Comparison of ENCODE assay signal across 15 mouse cellular contexts in the genomic region with DNA sequence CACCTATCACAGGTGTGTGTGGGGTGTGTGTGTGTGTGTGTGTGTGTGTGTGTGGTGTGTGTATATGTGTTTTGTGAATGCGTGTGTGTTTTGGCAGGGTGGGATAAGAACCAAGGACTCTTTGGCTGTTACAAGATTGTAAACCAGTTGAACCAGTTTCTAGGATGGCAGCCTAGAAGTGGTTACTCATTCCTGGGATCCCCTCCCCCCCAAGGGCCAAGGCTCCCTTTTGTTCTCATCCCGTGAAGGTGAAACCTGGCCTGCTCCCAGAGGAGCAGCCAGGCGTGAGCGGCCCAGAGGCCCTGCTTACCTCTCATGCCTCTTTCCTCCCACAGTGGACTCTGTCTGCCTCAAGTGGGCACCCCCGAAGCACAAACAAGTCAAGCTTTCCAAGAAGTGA. TPM values are rescaled to one million over a fixed set of nuclear protein-coding genes. Genes with fewer than 3 reads are reported as not detected.
DNase-seq lines count a peak whose midpoint lies in the region; ATAC-seq and TF ChIP-seq lines count a peak whose summit lies in the region.
"Had no signal": no experiment of that assay in that cellular context is flagged by ENCODE, and none has a peak within 500 bp of the region (broad histone marks: within the 10 kb centered on the region; RNA-seq: fewer than 3 reads in every experiment).

No protein-coding gene starts in this region.

- no peak for TF ChIP-seq POLR2A in thymus, adult 2 months (IDR thresholded peaks at IDR 0.05; ENCODE audit: control insufficient read depth, extremely low read depth, insufficient read depth, low read length, poor library complexity)

- ATAC-seq in lung, embryonic 16.5 days (ENCODE audit: low read depth): peak; percentile 88
- ATAC-seq: forebrain, embryonic 15.5 days had no signal

- H3K36me3 ChIP-seq in lung, embryonic 16.5 days (ENCODE audit: control insufficient read depth, insufficient read depth, low read length): peaks cover 12% of the 10 kb centered on the region
- peaks cover 18% of the 10 kb centered on the region for H3K36me3 ChIP-seq in thymus, adult 2 months (ENCODE audit: control insufficient read depth, insufficient read depth, low read length)

- H3K27ac ChIP-seq in lung, embryonic 16.5 days (ENCODE audit: low read length): peak overlapping the region; percentile 94
- H3K27ac ChIP-seq in thymus, adult 2 months (ENCODE audit: control insufficient read depth, insufficient read depth, low read length): no peak overlapping the region
- H3K27ac ChIP-seq: forebrain, embryonic 15.5 days; limb, embryonic 13.5 days had no signal

- no peak overlapping the region for H3K9ac ChIP-seq in lung, embryonic 16.5 days (ENCODE audit: low read length)
- H3K9ac ChIP-seq: forebrain, embryonic 15.5 days; limb, embryonic 13.5 days had no signal

- no peak overlapping the region for H3K4me3 ChIP-seq in lung, embryonic 16.5 days (ENCODE audit: low read length)
- H3K4me3 ChIP-seq in thymus, adult 2 months (ENCODE audit: control insufficient read depth, insufficient read depth, low read length): no peak overlapping the region
- H3K4me3 ChIP-seq: forebrain, embryonic 15.5 days; limb, embryonic 13.5 days had no signal

- peak overlapping the region; percentile 42; the same call in 1 of the 2 replicates for H3K4me2 ChIP-seq in lung, embryonic 16.5 days (ENCODE audit: low read depth, low read length)
- H3K4me2 ChIP-seq: forebrain, embryonic 15.5 days; limb, embryonic 13.5 days had no signal

- H3K27me3 ChIP-seq in lung, embryonic 16.5 days (ENCODE audit: control insufficient read depth, insufficient read depth, low read depth, low read length): no peaks in the 10 kb centered on the region
- no peaks in the 10 kb centered on the region for H3K27me3 ChIP-seq in thymus, adult 2 months (ENCODE audit: control insufficient read depth, insufficient read depth, low read length)

- peaks cover 26% of the 10 kb centered on the region for H3K4me1 ChIP-seq in lung, embryonic 16.5 days (replicated peaks; ENCODE audit: control insufficient read depth, insufficient read depth, low read length)
- H3K4me1 ChIP-seq in thymus, adult 2 months (replicated peaks; ENCODE audit: control insufficient read depth, insufficient read depth, low read length): 0 out of 2 replicates have a peak, but pooled peaks cover 3% of the 10 kb centered on the region
- H3K4me1 ChIP-seq: forebrain, embryonic 15.5 days had no signal

- no peak for TF ChIP-seq CTCF in thymus, adult 2 months (IDR thresholded peaks at IDR 0.05; ENCODE audit: borderline replicate concordance, control insufficient read depth, extremely low read depth, insufficient read depth, low read length, poor library complexity)

- H3K9me3 ChIP-seq in lung, embryonic 16.5 days (ENCODE audit: control insufficient read depth, low read length): no peaks in the 10 kb centered on the region
- H3K9me3 ChIP-seq: forebrain, embryonic 15.5 days; limb, embryonic 13.5 days had no signal

- DNase-seq in urinary bladder, postnatal 14 days (ENCODE audit: low spot score): peak; percentile 80
- DNase-seq in urinary bladder, postnatal 36 days (ENCODE audit: low spot score in 2 of 2): no peak
- DNase-seq in kidney, adult 9 months: peak; percentile 96
- no peak for DNase-seq in gastrocnemius, postnatal 10 days
- no peak for DNase-seq in retina, embryonic 14.5 days (ENCODE audit: low spot score)
- DNase-seq in thymus, adult 2 months: no peak
- no peak for DNase-seq in adrenal gland, postnatal 36 days
- DNase-seq: cerebellum, adult 9-11 months; right cerebral cortex, postnatal 25 days; thymus, postnatal 4 days had no signal

- WGBS in lung, embryonic 16.5 days: 62% methylated on average over 5 of the region's 5 CpGs
- WGBS in thymus, adult 2 months: 98% methylated on average over 5 of the region's 5 CpGs

RNA-seq across cellular contexts. Expression of a gene that starts 4.7 kb away (rescaled TPM):
- 101 and 108 TPM in 2 replicates for polyA plus RNA-seq in lung, embryonic 16.5 days (2015; fragmentation: Nextera tagmentation; extraction: Ambion mirVana)
- total RNA-seq in gastrocnemius, postnatal 10 days (2021): not detected
- 5.4 and 6.9 TPM in 2 replicates for polyA plus RNA-seq in thymus, adult 2 months (2012; rRNA removed)
- not detected for total RNA-seq in adrenal gland, postnatal 36 days (2021)
- total RNA-seq: gastrocnemius, postnatal 4 days; hematopoietic stem cell, adult 5-6 weeks had no signal

RNA-seq across cellular contexts. Expression of a gene that starts 12.9 kb away (rescaled TPM):
- 37.2 and 38.9 TPM in 2 replicates for polyA plus RNA-seq in lung, embryonic 16.5 days (2015; fragmentation: Nextera tagmentation; extraction: Ambion mirVana)
- 10 to 100 TPM; 12.9 to 16.7 TPM for total RNA-seq in gastrocnemius, postnatal 10 days (2021)
- polyA plus RNA-seq in thymus, adult 2 months (2012; rRNA removed): 25.5 and 29.4 TPM in 2 replicates
- total RNA-seq in adrenal gland, postnatal 36 days (2021): 10 to 100 TPM; 25.9 to 27.9 TPM

RNA-seq across cellular contexts. Expression of a gene that starts 21.3 kb away (rescaled TPM):
- 12.3 and 12.4 TPM in 2 replicates for polyA plus RNA-seq in lung, embryonic 16.5 days (2015; fragmentation: Nextera tagmentation; extraction: Ambion mirVana)
- total RNA-seq in gastrocnemius, postnatal 10 days (2021): 1 to 10 TPM; 6.6 to 7.9 TPM
- 10.3 and 15.8 TPM in 2 replicates for polyA plus RNA-seq in thymus, adult 2 months (2012; rRNA removed)
- 10 to 100 TPM in 1 of 2 experiments, 1 to 10 TPM in 1; 6.7 to 10.7 TPM for total RNA-seq in adrenal gland, postnatal 36 days (2021)

RNA-seq across cellular contexts. Expression of a gene that starts 21.4 kb away (rescaled TPM):
- polyA plus RNA-seq in lung, embryonic 16.5 days (2015; fragmentation: Nextera tagmentation; extraction: Ambion mirVana): 129 and 133 TPM in 2 replicates
- total RNA-seq in gastrocnemius, postnatal 10 days (2021): 10 to 100 TPM; 84.9 to 89.6 TPM
- polyA plus RNA-seq in thymus, adult 2 months (2012; rRNA removed): 94.9 and 103 TPM in 2 replicates
- total RNA-seq in adrenal gland, postnatal 36 days (2021): 100 to 1,000 TPM; 101 to 115 TPM

RNA-seq across cellular contexts. Expression of a gene that starts 29.8 kb away (rescaled TPM):
- polyA plus RNA-seq in lung, embryonic 16.5 days (2015; fragmentation: Nextera tagmentation; extraction: Ambion mirVana): 159 and 162 TPM in 2 replicates
- total RNA-seq in gastrocnemius, postnatal 10 days (2021): 10 to 100 TPM; 36.8 to 48.9 TPM
- polyA plus RNA-seq in thymus, adult 2 months (2012; rRNA removed): 56.9 and 75.1 TPM in 2 replicates
- 10 to 100 TPM; 61.5 to 65.8 TPM for total RNA-seq in adrenal gland, postnatal 36 days (2021)

Comparison
In these comparisons a context has a peak if more than half of its experiments do, and no peak if none do; other contexts are left out.
1. DNase-seq: peak in urinary bladder, postnatal 14 days (single experiment) and kidney, adult 9 months (single experiment); none in urinary bladder, postnatal 36 days (0 of 2), gastrocnemius, postnatal 10 days (single experiment), retina, embryonic 14.5 days (single experiment), thymus, adult 2 months (single experiment) and adrenal gland, postnatal 36 days (0 of 2).